Mouse (Mus musculus): ENCODE measurements at regions not wholly inside any gene's neighbourhood (a gene's known extent, or its start where the extent isn't known, plus 50 kb on each side); places are given as distances from the start of the nearest gene placed in this dataset.

GRCm38 (mm10) chr6:117788580-117789540 lies 52.1 kb upstream of the Zfp637 start:
- H3K9ac ChIP-seq (ENCODE audit: control insufficient read depth, low read depth, low read length, poor library complexity, severe bottlenecking) = no peak overlapping the region
- H3K36me3 ChIP-seq (ENCODE audit: control insufficient read depth in 1 of 2, insufficient read depth in 2 of 2, low read length in 2 of 2) = no peaks in the 10 kb centered on the region
- DNase-seq (ENCODE audit: low read depth, low spot score) = no peak
- H3K27ac ChIP-seq (ENCODE audit: control insufficient read depth, low read depth, low read length) = no peak overlapping the region
- H3K4me3 ChIP-seq (ENCODE audit: control insufficient read depth in 1 of 2, insufficient read depth in 1 of 2, low read depth in 2 of 2, low read length in 2 of 2) = no peak overlapping the region
- H3K4me1 ChIP-seq (ENCODE audit: control insufficient read depth in 1 of 2, insufficient read depth in 2 of 2, low read length in 2 of 2) = no peaks in the 10 kb centered on the region
- H3K27me3 ChIP-seq (ENCODE audit: control insufficient read depth in 1 of 2, insufficient read depth in 2 of 2, low read length in 2 of 2) = no peaks in the 10 kb centered on the region
- no peaks in the 10 kb centered on the region for H3K9me3 ChIP-seq (replicated peaks; ENCODE audit: insufficient read depth, low read length)
- H3K79me2 ChIP-seq (ENCODE audit: control insufficient read depth, insufficient read depth, low read length, poor library complexity) = no peaks in the 10 kb centered on the region
- TF ChIP-seq UBTF (IDR thresholded peaks at IDR 0.05; ENCODE audit: borderline replicate concordance, insufficient read depth, low read depth, low read length) (no peak), KAT2A (conservative IDR thresholded peaks at IDR 0.05; ENCODE audit: low read depth, low read length) (no peak), ZKSCAN1 (IDR thresholded peaks at IDR 0.05; ENCODE audit: low read depth, low read length) (no peak), ZMIZ1 (IDR thresholded peaks at IDR 0.05; ENCODE audit: low read depth, low read length) (no peak), TBP (IDR thresholded peaks at IDR 0.05; ENCODE audit: low read depth, low read length) (no peak), MYB (IDR thresholded peaks at IDR 0.05; ENCODE audit: low read depth, low read length) (no peak), POLR2AphosphoS5 (IDR thresholded peaks at IDR 0.05; ENCODE audit: borderline replicate concordance, low read depth, low read length) (no peak), ETS1 (IDR thresholded peaks at IDR 0.05; ENCODE audit: low read depth, low read length) (no peak), SMC3 (IDR thresholded peaks at IDR 0.05; ENCODE audit: low read depth, low read length) (no peak), TCF12 (IDR thresholded peaks at IDR 0.05; ENCODE audit: low read depth, low read length) (no peak), MAZ (IDR thresholded peaks at IDR 0.05; ENCODE audit: low read depth, low read length) (no peak), JUND (IDR thresholded peaks at IDR 0.05; ENCODE audit: low read depth, low read length) (no peak), ZC3H11A (IDR thresholded peaks at IDR 0.05; ENCODE audit: low read depth, low read length) (no peak), USF2 (IDR thresholded peaks at IDR 0.05; ENCODE audit: borderline replicate concordance in 1 of 2, insufficient read depth in 1 of 2, low read depth in 1 of 2, low read length in 2 of 2) (no peak), MXI1 (IDR thresholded peaks at IDR 0.05; ENCODE audit: low read depth, low read length) (no peak), CHD1 (IDR thresholded peaks at IDR 0.05; ENCODE audit: low read depth, low read length) (no peak), MYC (IDR thresholded peaks at IDR 0.05; ENCODE audit: low read depth, low read length) (no peak), EP300 (IDR thresholded peaks at IDR 0.05; ENCODE audit: low read depth in 1 of 2, low read length in 2 of 2) (no peak), RCOR1 (IDR thresholded peaks at IDR 0.05; ENCODE audit: low read depth, low read length) (no peak), CTCF (IDR thresholded peaks at IDR 0.05 in 2 of 3, conservative IDR thresholded peaks at IDR 0.05 in 1 of 3; ENCODE audit: control insufficient read depth in 1 of 3, insufficient read depth in 1 of 3, low read depth in 2 of 3, low read length in 3 of 3, poor library complexity in 1 of 3, severe bottlenecking in 1 of 3) (no peak)
